Mouse (Mus musculus) cerebellum, adult 8-10 months (tissue): ENCODE measurements at regions not wholly inside any gene's neighbourhood (a gene's known extent, or its start where the extent isn't known, plus 50 kb on each side); places are given as distances from the start of the nearest gene placed in this dataset.

Experiments used
- DNase-seq: peaks from one replicate; pipeline ENCODE4 v3.0.0; 2022

GRCm38 (mm10) chr14:103929734-103930364 lies 85.6 kb upstream of the Ednrb start:
- no peak for DNase-seq

GRCm38 (mm10) chr14:103929155-103929729 lies 85.0 kb upstream of the Ednrb start:
- DNase-seq: no peak

GRCm38 (mm10) chr14:103920169-103920568 lies 76.0 kb upstream of the Ednrb start:
- no peak for DNase-seq

GRCm38 (mm10) chr14:103919380-103919779 lies 75.2 kb upstream of the Ednrb start:
- DNase-seq: no peak

- DNase-seq: no peak
These were observed 69.3 kb upstream of the Ednrb start for GRCm38 (mm10) chr14:103913453-103913852.

GRCm38 (mm10) chr14:103911707-103912106 lies 67.5 kb upstream of the Ednrb start:
- no peak for DNase-seq

GRCm38 (mm10) chr14:103911280-103911679 lies 67.1 kb upstream of the Ednrb start:
- no peak for DNase-seq

- DNase-seq: no peak
These were observed 62.3 kb upstream of the Ednrb start for GRCm38 (mm10) chr14:103906417-103907070.

- no peak for DNase-seq
These were observed 56.6 kb upstream of the Ednrb start for GRCm38 (mm10) chr14:103900817-103901216.

GRCm38 (mm10) chr14:103899111-103899814 lies 55.1 kb upstream of the Ednrb start:
- DNase-seq: no peak

- DNase-seq: no peak
These were observed 54.5 kb upstream of the Ednrb start for GRCm38 (mm10) chr14:103898689-103899088.

GRCm38 (mm10) chr14:103895261-103895660 lies 51.1 kb upstream of the Ednrb start:
- DNase-seq: no peak
